Mouse (Mus musculus) MEL-GATA-1-ER (cell line): ENCODE results near the gene Pdx1.
A peak's percentile ranks its signal among the peaks of the same experiment; 100 is the strongest.

Experiments used
- DNase-seq: peaks from one replicate; pipeline ENCODE4 v3.0.0-alpha.2; 2012; ENCODE audit warnings: low read depth; ENCODE audit errors: extremely low read depth

The Pdx1 gene

GRCm38 (mm10) chr5:147308451-147308850 is 38.7 kb downstream of the Pdx1 start:
- no peak for DNase-seq

GRCm38 (mm10) chr5:147309786-147310185 is 40.0 kb downstream of the Pdx1 start:
- no peak for DNase-seq

DNA sequence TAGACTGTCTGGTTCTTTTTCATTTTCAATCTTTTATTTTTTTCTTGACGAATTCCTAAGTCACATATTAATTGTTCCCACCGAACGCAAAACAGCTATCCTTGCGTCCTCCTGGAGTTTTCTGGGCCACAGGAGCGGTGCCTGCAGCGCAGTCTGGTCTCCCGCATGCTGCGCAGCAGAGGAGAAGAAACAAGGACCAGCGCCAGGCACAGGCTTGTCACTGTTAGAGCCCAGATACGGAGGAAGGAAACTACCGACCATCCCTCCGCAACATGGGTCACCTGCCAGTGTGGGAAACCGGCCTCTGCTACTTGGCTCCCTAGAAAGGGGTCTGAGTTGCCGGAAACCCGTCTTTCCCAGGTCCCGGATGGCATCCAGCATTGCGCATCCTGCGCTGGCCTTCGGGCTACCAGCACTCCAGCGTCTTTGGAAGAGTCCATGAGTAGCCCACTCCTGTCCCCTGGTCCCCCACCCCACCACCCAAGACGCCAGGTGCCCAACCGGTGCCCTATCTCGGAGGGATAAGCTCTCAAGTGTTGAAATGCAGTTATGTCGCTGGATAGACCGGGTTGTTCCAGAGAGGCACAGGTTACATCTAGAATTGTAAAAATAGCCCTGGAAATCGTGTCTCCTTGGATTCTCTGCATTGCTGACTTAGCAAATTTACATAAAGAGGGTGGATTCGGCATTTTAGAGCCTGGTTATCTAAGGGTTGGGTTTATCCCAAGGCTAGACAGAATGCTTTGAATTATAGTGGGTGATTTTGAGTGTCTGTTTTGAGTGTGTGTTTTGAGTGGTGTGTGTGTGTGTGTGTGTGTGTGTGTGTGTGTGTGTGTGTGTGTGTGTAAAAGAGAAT is 43.3 kb downstream of the Pdx1 start:
- DNase-seq: no peak

- DNase-seq: no peak
These were observed 45.1 kb downstream of the Pdx1 start for GRCm38 (mm10) chr5:147314646-147315431.

DNA sequence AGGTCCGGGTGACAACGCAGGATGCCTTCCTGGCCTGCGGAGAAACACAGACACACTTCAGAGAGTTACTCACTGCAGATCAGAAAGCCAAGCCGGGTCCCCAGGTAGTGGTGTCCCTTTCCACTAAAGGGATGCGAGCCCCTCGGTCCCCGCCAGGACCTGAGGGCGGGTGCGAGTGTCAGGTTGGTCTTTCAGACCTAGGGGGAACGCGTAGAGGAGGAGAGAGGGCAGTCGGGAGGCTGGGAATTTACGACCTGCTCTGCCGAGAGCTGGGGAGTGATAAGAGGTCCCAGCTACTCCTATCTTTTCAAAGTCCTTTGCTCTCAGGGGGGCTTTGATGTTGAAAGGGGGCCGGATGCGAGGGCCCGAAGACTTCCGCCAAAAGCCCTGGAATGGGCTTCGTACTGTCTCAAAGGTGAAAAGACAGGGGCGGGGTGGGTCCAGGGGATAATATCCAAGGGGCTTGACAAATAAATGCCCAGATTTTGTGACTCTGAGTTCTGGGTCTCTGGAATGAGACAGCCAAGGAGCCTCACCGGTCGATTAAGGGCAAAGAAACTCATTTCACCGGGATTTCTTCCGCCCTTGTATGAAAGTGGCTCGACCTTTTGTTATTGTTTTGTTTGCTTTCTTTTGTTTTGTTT is 45.8 kb downstream of the Pdx1 start:
- DNase-seq: no peak

DNA sequence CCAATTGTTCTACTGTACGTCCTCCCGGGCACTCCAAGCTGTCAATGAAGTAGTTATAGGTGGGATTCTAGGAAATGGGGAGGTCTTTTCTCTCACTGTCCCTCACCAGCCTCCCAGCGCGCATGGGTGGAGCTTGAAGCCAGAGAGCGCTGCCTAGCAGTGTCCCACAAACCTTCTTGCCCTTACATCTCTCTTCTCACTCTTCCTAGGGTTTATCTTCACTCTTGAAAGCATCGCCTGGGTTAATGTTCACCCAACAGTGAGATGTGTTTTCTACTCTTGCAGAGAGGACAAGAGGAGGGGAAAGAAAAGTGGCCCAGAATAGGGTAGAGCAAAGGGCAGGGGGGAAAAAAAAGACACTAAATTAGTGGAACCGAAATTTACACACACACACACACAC is 47.6 kb downstream of the Pdx1 start:
- DNase-seq: no peak

DNA sequence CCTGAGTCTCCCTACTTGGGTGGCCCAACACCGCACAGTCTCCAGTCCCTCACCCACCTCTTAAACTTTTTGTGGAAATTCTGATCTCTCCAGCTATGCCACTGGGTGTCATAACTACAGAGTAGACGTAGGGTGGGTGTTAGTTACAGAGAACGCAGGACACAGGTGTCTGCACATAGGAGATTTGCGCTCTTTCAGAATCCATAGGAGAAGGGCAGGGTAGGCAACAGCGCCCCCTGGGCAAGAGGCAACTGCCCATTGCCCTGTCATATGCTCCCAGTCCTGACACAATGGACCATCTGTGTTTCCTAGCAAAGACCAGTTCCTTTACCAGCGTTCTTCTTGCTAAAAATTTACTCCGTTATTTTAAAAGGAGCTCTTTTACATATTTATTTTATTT is 48.2 kb downstream of the Pdx1 start:
- no peak for DNase-seq

DNA sequence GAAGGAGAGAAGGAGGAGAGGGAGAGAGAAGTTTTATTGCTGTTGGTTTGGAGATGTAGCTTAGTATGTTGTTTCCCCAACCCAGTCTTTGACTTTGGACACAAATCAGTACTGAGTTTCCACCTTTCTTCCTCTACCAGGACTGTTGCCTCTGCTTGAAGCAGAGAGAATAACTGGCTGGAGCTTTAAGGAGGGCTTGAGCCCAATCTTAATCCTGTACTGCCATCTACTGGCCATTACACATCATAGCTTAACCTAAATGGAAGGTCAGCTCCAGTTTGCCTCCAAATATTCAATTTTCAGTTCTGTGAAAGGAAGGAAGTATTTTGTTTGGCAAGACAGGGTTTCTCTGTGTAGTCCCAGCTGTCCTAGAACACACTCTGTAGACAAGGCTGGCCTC is 49.9 kb downstream of the Pdx1 start:
- peak; percentile 64 for DNase-seq

DNA sequence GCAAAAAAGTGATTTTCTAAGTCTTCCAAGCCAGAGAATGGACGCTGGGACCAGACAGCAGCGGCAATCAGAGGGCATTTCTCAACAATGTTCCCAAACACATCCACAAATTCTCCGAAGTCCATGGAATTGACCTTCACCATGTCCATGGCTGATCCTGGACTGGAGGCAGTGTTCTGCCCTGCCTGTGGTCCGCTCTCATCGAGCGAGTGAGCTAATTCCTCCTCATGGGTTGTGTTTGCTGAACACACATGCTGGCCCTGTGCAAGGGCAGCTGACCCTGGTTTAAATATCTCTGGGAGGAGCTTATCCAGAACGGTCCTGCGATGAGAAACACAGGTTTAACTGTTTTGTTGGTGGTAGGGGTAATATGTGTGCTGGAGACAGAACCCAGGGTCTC is 52.4 kb downstream of the Pdx1 start, which contains the start of gene Urad:
Gene Urad (minus strand): TSS at position 258 of the 400 bp plus-strand sequence.
- no peak for DNase-seq

- peak; percentile 70 for DNase-seq
These were observed 53.6 kb downstream of the Pdx1 start for GRCm38 (mm10) chr5:147323237-147323917.
